Mouse (Mus musculus): ENCODE measurements around the gene Sumo1.

GRCm38 (mm10) chr1:59636349-59636748 is 34.3 kb downstream of the Sumo1 start:
- no peak for TF ChIP-seq CTCF (IDR thresholded peaks at IDR 0.05; ENCODE audit: low read depth, low read length)
- no peak for TF ChIP-seq POLR2A (IDR thresholded peaks at IDR 0.05; ENCODE audit: insufficient read depth, low read length)
